Mouse (Mus musculus): ENCODE measurements around the gene Tsen54. TPM values are rescaled to one million over a fixed set of nuclear protein-coding genes. Genes with fewer than 3 reads are reported as not detected.

The Tsen54 gene
- polyA plus RNA-seq, 1 experiment from 2014 or later, result 23.6 TPM

DNA sequence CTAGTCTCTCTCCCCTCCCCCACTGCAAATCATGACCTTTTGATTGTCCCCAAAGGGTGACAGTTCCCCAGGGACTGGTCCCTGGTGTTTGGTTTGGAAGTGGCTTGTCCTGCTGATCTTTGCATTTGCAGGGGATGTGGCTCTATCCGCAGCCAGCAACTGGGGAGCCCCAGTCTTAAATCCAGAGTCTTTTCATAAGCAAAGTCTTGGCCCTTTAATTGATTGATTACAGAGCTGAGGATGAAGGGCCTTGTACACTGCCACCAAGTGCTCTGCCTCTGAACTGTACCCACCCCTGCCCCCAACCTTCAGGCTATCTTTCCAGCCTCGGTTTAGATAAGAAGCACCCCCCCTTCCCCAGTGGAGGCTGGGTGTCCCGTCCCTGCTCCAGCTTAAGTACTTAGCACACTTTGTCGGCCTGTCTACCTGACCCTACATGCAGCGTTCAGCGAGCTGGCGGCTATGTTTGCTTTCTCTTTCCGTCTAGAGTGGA, 18.5 kb downstream of the Tsen54 start:
- ATAC-seq (ENCODE audit: low FRiP score, low read depth), result no peak
- Histone ChIP-seq H3K36me3 (no peaks in the 10 kb centered on the region), H3K4me2 (no peak overlapping the region), H3K9me3 (no peaks in the 10 kb centered on the region), H3K4me1 (replicated peaks) (no peaks in the 10 kb centered on the region), H3K4me3 (no peak overlapping the region), H3K27me3 (peaks cover 21% of the 10 kb centered on the region), H3K9ac (no peak overlapping the region), H3K27ac (replicated peaks) (no peak overlapping the region)
- 28% methylated on average over 8 of the region's 8 CpGs for WGBS

DNA sequence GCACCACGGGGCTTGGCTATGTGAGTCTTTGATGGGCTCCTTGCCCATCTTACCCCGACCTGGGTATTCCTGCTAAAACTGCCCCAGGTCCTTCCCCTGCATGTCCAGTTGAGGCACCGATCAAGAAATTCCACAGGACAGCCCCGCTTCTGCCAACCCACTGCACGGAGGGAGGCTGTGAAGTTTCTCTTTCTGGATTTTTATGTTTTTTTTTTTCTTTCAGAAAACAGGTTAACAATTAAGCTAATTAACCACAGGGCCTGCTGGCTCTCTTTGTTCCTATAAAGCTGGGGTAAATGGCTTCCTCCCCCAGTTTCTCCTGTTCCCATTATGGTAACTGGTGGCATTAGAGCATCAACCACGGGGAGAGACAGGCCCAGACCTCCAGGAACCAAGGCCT, 19.5 kb downstream of the Tsen54 start:
- H3K9ac ChIP-seq, result no peak overlapping the region
- no peak overlapping the region for H3K4me3 ChIP-seq
- no peak for ATAC-seq (ENCODE audit: low FRiP score, low read depth)
- H3K4me1 ChIP-seq (replicated peaks), result no peaks in the 10 kb centered on the region
- 53% methylated on average over 6 of the region's 6 CpGs for WGBS
- no peaks in the 10 kb centered on the region for H3K36me3 ChIP-seq
- H3K9me3 ChIP-seq, result no peaks in the 10 kb centered on the region
- no peak overlapping the region for H3K4me2 ChIP-seq
- peaks cover 21% of the 10 kb centered on the region for H3K27me3 ChIP-seq
- no peak overlapping the region for H3K27ac ChIP-seq (replicated peaks)

DNA sequence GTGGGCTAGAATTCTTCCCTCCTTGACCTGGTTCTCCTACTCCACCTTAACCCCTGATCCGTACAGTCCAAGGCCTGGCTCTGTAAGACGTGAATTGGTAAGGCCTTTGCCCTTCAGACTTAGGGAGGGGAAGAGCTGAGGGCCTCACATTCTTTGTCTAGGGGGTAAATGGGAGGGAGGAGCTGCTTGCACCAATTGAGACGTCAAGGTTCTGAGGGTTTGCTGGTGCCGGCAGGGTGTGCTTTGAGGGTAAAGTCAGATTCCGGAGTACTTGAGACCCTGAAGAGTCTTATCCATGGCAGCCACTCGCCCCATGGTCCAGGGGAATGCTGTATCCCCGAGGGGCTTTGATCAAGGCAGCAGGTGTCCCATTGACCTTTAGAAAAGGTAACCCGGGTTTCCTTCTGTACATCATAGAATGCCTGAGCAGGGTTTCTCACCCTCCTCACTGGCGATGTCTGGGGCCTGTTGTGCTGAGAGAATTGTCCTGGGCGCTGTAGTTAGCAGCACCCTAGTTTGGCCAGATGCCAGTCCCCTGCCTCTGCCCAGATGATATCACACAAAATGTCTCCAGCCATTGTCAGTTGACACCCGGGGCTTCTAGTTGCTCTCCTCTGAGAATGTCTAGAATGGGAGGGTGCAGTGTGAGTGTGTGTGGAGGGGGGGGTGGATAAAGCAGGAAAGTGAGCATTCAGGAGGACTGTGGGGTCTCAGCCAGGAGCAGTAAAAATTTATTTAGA, 22.3 kb downstream of the Tsen54 start:
- no peaks in the 10 kb centered on the region for H3K9me3 ChIP-seq
- 38% methylated on average over 11 of the region's 11 CpGs for WGBS
- no peak overlapping the region for H3K9ac ChIP-seq
- no peaks in the 10 kb centered on the region for H3K36me3 ChIP-seq
- H3K4me3 ChIP-seq, result no peak overlapping the region
- no peak overlapping the region for H3K27ac ChIP-seq (replicated peaks)
- no peaks in the 10 kb centered on the region for H3K4me1 ChIP-seq (replicated peaks)
- no peak for ATAC-seq (ENCODE audit: low FRiP score, low read depth)
- no peak overlapping the region for H3K4me2 ChIP-seq
- peaks cover 2% of the 10 kb centered on the region; the same call in 1 of the 2 replicates for H3K27me3 ChIP-seq

DNA sequence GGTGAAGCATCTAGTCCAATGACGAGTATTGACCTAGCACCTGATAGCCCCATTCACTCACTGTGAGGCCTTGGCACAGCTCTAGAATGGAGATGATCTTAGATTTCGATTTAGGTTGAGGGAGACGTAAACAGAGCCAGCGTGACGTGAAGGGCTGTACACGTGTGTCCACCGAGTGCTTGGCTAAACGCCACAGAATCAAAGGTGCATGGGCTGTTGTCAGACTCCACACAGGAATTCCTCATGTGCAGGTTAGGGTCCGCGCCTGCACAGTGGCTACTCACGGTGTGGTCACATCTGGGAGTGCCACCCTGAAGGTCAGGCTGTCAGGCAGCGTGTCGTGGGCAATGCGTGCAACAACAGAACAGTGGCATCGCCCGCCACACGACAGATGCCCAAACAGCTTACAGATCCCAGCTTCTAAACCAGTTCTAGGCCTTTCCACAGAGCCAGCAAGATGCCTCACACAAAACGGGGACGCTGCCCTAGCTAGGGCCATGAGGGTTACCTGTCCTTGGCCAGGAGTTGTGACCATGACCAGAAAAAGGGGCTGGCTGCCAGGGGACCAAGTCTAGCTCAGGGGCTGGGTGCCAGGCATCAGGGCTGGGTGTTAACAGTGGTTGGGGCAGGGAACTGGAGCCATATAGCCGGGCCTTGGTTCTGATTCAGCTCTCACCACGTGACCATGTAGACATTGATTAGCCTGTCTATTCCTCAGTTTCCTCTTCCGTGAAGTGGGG, 23.3 kb downstream of the Tsen54 start:
- 92% methylated on average over 22 of the region's 22 CpGs for WGBS
- no peak overlapping the region for H3K27ac ChIP-seq (replicated peaks)
- H3K4me1 ChIP-seq (replicated peaks), result no peaks in the 10 kb centered on the region
- no peaks in the 10 kb centered on the region for H3K27me3 ChIP-seq
- no peak overlapping the region for H3K4me3 ChIP-seq
- H3K36me3 ChIP-seq, result no peaks in the 10 kb centered on the region
- ATAC-seq (ENCODE audit: low FRiP score, low read depth), result no peak
- no peak overlapping the region for H3K4me2 ChIP-seq
- H3K9me3 ChIP-seq, result no peaks in the 10 kb centered on the region
- H3K9ac ChIP-seq, result no peak overlapping the region

DNA sequence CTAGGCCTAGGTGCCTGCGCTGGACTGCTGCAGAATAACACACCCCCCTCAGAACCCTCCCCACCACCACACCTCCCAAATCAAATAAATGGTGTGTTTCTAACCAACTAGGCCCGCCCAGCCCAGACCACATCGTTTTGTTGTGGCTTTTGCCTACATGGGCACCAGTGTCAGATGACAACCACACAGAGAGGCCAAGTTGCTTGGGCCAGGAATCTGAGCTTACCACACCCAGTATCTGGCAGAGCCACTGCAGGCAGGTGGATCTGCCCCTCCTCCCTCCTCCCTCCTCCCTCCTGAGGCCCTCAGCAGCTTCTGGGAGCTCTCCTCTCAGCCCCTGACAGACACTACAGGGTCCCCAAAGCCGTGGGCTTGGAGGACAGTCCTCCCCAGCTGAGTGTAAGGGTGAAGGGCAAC, 24.4 kb downstream of the Tsen54 start:
- Histone ChIP-seq H3K4me1 (replicated peaks) (no peaks in the 10 kb centered on the region), H3K27ac (replicated peaks) (no peak overlapping the region), H3K9ac (no peak overlapping the region), H3K4me3 (no peak overlapping the region), H3K36me3 (no peaks in the 10 kb centered on the region), H3K4me2 (no peak overlapping the region), H3K27me3 (no peaks in the 10 kb centered on the region), H3K9me3 (no peaks in the 10 kb centered on the region)
- no peak for ATAC-seq (ENCODE audit: low FRiP score, low read depth)
- WGBS, result 46% methylated on average over 4 of the region's 4 CpGs

DNA sequence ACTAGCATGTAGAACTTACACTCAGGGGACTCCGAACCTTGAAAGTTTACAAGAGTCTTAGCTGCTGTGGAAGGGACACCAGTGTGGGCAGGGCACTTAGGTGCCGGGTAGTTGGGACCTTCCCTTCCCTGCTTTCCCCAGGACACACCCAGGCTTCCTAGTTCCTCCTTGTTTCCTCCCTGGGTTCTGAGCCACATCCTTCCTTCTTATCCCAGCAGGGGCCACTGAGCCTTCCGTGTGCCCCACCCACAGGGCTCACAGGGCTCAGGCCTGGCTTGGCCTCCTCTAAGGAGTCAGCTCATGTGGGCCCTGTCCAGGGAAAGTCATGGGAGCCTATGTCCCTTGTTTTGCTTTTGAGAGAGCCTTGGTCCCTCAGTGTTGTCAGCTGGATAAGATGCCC, 25.2 kb downstream of the Tsen54 start:
- Histone ChIP-seq H3K36me3 (no peaks in the 10 kb centered on the region), H3K4me2 (no peak overlapping the region), H3K27me3 (no peaks in the 10 kb centered on the region), H3K9ac (no peak overlapping the region), H3K27ac (replicated peaks) (no peak overlapping the region), H3K4me1 (replicated peaks) (no peaks in the 10 kb centered on the region), H3K4me3 (no peak overlapping the region), H3K9me3 (no peaks in the 10 kb centered on the region)
- 76% methylated on average over 3 of the region's 3 CpGs for WGBS
- no peak for ATAC-seq (ENCODE audit: low FRiP score, low read depth)

DNA sequence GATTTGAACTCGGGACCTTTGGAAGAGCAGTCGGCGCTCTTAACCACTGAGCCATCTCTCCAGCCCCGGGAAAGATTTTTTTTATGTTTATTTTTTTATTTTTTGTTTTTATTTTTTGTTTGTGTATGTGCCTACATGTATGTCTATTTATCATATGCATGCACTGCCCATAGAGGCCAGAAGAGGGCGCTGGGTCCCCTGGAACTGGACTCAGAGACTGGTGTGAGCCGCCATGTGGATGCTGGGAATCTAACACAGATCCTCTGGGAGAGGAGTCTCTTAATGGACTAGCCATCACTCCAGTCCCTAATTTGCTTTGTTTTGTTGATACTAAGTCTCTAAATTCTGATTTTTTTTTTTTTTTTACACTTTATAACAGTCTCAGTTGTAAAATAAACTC, 26.5 kb downstream of the Tsen54 start:
- Histone ChIP-seq H3K36me3 (no peaks in the 10 kb centered on the region), H3K27me3 (no peaks in the 10 kb centered on the region), H3K9ac (no peak overlapping the region), H3K4me3 (no peak overlapping the region), H3K27ac (replicated peaks) (no peak overlapping the region), H3K9me3 (no peaks in the 10 kb centered on the region), H3K4me1 (replicated peaks) (no peaks in the 10 kb centered on the region), H3K4me2 (no peak overlapping the region)
- no peak for ATAC-seq (ENCODE audit: low FRiP score, low read depth)
- WGBS, result 84% methylated on average over 6 of the region's 6 CpGs

DNA sequence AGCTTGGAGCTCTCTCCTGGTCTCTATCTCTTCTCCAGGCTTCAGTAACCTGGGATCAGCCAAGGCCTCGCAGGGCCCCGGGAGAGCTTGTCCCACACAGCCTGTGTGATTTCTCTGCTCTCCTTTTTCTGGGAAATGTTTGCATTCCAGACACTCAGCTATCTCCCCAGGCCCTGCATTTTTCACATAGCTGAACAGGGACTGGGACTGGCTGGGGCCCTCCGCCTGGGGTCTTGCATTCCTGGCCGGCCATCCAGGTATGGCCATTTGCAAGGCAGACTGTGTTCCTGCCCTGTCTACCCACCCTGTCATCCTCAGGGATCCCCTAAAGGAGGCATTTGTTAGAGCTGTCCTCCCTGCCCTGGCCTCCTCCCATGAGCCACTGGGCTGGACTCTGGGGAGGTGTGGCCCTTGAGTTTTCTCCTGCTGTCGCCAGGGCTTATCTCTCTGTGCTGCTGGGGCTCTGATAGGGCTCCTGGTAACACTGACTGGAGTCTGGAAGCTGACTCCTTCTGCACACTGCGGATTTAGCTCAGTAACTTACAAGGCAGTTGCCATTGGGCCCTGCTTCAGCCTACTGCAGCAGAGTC, 27.5 kb downstream of the Tsen54 start:
- no peak for ATAC-seq (ENCODE audit: low FRiP score, low read depth)

DNA sequence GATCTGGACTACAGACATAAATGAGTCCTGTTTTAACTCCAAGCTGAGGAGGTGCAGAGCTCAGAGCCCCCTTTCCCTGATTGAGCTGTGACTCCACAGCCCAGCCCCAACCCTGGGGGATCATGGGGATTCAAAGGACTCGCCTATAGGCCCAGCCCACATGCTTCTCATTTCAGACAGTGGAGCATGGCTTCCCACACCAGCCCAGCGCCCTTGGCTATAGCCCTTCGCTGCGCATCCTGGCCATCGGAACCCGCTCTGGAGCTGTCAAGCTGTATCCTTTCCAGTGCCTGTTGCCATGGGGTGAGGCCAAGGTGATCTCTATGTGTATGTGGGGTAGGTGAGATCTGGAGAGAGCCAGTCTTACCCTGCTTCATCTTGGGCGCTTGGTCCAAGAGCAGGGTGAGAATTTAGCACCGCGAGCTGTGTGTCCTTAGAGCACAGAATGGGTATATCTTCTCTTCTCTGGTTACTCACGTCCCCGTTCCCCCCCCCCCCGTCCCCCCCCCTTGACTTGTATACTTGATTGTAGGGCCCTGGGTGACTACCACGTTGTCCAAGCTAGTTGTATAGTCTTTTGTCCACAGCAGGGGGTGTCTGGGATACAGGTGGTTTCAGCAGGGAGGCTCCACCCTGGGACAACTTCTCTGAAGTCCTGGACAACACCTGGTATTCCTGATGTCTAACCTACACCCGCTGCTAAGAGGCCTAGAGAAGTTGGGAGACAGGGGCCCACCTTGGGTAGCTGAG, 28.8 kb downstream of the Tsen54 start:
- H3K9me3 ChIP-seq, result no peaks in the 10 kb centered on the region
- no peaks in the 10 kb centered on the region for H3K4me1 ChIP-seq (replicated peaks)
- H3K4me3 ChIP-seq, result no peak overlapping the region
- H3K9ac ChIP-seq, result no peak overlapping the region
- 80% methylated on average over 14 of the region's 14 CpGs for WGBS
- H3K36me3 ChIP-seq, result no peaks in the 10 kb centered on the region
- ATAC-seq (ENCODE audit: low FRiP score, low read depth), result no peak
- no peak overlapping the region for H3K27ac ChIP-seq (replicated peaks)
- no peaks in the 10 kb centered on the region for H3K27me3 ChIP-seq
- no peak overlapping the region for H3K4me2 ChIP-seq

More for the DNA sequence above, 27.5 kb downstream of the Tsen54 start:
- 31% methylated on average over 6 of the region's 6 CpGs for WGBS
- no peaks in the 10 kb centered on the region for H3K4me1 ChIP-seq (replicated peaks)
- H3K4me2 ChIP-seq, result no peak overlapping the region
- H3K36me3 ChIP-seq, result no peaks in the 10 kb centered on the region
- no peaks in the 10 kb centered on the region for H3K9me3 ChIP-seq
- no peak overlapping the region for H3K9ac ChIP-seq
- H3K27ac ChIP-seq (replicated peaks), result no peak overlapping the region
- no peak overlapping the region for H3K4me3 ChIP-seq
- H3K27me3 ChIP-seq, result no peaks in the 10 kb centered on the region

DNA sequence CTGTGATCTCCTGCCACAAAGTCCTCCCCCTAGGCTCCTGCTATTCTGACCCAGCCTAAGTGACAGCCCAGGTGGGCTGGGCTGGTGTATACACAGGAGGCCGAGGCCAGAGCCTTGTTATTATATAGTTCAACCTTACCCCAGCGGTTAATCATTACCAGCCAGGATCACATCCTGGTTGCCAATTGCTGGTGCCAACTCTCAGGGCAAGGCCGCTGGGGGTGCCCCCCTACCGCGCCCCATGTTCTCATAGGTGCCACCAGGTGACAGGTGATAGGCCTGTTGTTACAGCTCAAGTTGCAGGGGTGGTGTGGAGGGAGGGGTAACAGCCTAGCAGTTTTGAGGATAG, 29.3 kb downstream of the Tsen54 start:
- no peaks in the 10 kb centered on the region for H3K4me1 ChIP-seq (replicated peaks)
- WGBS, result 88% methylated on average over 5 of the region's 5 CpGs
- no peak overlapping the region for H3K9ac ChIP-seq
- no peak for ATAC-seq (ENCODE audit: low FRiP score, low read depth)
- no peaks in the 10 kb centered on the region for H3K36me3 ChIP-seq
- H3K9me3 ChIP-seq, result no peaks in the 10 kb centered on the region
- no peak overlapping the region for H3K4me2 ChIP-seq
- no peak overlapping the region for H3K4me3 ChIP-seq
- no peaks in the 10 kb centered on the region for H3K27me3 ChIP-seq
- H3K27ac ChIP-seq (replicated peaks), result no peak overlapping the region

DNA sequence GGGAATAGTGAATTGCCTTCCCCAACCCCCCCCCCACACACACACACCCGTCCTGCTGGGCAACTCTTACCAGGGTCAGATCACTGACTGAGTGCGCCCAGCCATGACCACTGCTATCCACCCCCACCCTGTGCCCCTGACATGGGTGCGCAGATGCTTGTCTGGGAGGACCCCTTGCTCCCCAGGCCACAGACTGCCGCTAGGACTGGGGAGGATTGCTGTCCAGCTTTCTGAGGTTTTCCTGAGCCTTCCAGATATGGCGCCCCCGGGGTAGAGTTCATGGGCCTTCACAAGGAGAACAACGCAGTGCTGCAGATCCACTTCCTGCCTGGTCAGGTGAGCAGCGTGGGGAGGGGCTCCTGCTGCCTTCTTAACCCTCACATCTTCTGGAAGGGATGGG, 29.7 kb downstream of the Tsen54 start:
- 82% methylated on average over 8 of the region's 8 CpGs for WGBS
- Histone ChIP-seq H3K9me3 (no peaks in the 10 kb centered on the region), H3K4me3 (no peak overlapping the region), H3K4me2 (no peak overlapping the region), H3K27me3 (no peaks in the 10 kb centered on the region), H3K27ac (replicated peaks) (no peak overlapping the region), H3K9ac (no peak overlapping the region), H3K36me3 (no peaks in the 10 kb centered on the region), H3K4me1 (replicated peaks) (no peaks in the 10 kb centered on the region)
- ATAC-seq (ENCODE audit: low FRiP score, low read depth), result no peak

DNA sequence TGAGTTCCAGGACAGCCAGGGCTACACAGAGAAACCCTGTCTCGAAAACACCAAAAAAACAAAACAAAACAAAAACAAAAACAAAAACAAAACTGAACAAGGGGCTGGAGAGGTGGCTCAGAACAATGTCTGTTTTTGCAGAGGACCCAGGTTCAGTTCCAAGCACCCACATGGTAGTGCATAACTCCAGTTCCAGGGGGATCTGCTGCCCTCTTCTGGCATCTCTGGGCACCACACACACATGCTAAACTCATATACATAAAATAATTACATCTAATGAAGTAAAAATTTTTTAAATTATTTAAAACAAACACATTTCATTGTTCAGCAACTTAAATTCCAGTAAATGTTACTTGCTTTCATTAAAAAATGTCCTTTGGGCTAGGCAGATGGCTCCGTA, 31.3 kb downstream of the Tsen54 start:
- WGBS, result 94% methylated on average over 2 of the region's 2 CpGs
- H3K4me1 ChIP-seq (replicated peaks), result no peaks in the 10 kb centered on the region
- H3K9me3 ChIP-seq, result no peaks in the 10 kb centered on the region
- no peak overlapping the region for H3K27ac ChIP-seq (replicated peaks)
- H3K4me3 ChIP-seq, result no peak overlapping the region
- H3K9ac ChIP-seq, result no peak overlapping the region
- H3K4me2 ChIP-seq, result no peak overlapping the region
- no peak for ATAC-seq (ENCODE audit: low FRiP score, low read depth)
- H3K36me3 ChIP-seq, result no peaks in the 10 kb centered on the region
- no peaks in the 10 kb centered on the region for H3K27me3 ChIP-seq

Data from hindbrain, embryonic 15.5 days (tissue).